Mouse (Mus musculus): ENCODE results near the gene Fam181a. TPM values are rescaled to one million over a fixed set of nuclear protein-coding genes. Genes with fewer than 3 reads are reported as not detected.
A peak's percentile ranks its signal among the peaks of the same experiment; 100 is the strongest.

Fam181a gene
- total and polyA plus RNA-seq, 3 experiments = not detected

DNA sequence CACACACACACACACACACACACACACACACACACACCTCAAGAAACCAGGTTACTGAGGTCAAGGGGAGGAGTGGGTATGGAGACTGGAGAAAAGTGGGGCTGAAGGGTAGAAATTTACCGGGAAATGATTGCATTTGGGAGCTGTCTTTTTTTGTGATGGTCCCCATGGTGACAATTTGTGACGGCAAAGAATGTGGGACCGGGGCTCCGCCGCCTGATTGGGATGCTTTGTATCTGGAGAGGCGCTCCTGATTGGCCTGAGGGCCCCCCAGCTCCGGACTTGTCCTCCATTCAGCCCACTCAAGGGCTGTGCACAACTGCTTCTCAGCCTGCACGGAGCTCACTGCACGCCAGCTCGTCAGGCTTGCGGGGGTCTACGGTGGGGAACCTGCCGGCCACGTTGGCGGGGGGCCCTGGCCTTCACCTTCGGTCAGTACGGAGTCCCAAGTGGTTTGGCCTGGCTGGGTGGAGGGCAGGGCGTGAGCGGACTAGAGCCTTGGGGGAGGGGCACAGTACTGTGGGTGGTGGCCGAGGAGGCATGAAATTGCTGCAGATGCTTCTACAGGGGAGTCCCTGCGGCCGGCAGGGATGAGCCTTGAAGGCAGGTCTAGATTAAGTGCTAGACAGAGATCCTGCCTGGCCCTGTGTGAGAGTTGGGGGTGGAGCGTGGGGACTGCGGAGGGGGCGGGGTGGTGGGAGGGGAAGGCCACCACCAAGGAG is 4.0 kb downstream of the Fam181a start:
- no peaks in the 10 kb centered on the region for H3K79me2 ChIP-seq (replicated peaks; ENCODE audit: control insufficient read depth, extremely low read depth, insufficient read depth, poor library complexity, severe bottlenecking)
- no peaks in the 10 kb centered on the region for H3K36me3 ChIP-seq (replicated peaks in 1 of 2; ENCODE audit: control insufficient read depth in 1 of 2, insufficient read depth in 1 of 2, low read length in 1 of 2)
- H3K4me3 ChIP-seq (replicated peaks in 1 of 3; ENCODE audit: low read depth in 2 of 3, low read length in 2 of 3, poor library complexity in 1 of 3) = no peak overlapping the region
- no peak for TF ChIP-seq RCOR1 (conservative IDR thresholded peaks at IDR 0.05; ENCODE audit: low read depth, low read length)
- TF ChIP-seq TBP (conservative IDR thresholded peaks at IDR 0.05; ENCODE audit: low read depth, low read length) = no peak
- TF ChIP-seq GABPA (IDR thresholded peaks at IDR 0.05; ENCODE audit: insufficient replicate concordance, low read depth, low read length) = no peak
- TF ChIP-seq USF1 (IDR thresholded peaks at IDR 0.05; ENCODE audit: low read depth, low read length) = no peak
- no peak for TF ChIP-seq BHLHE40 (IDR thresholded peaks at IDR 0.05; ENCODE audit: low read depth, low read length)
- no peak for TF ChIP-seq CTCF (conservative IDR thresholded peaks at IDR 0.05 in 1 of 2, IDR thresholded peaks at IDR 0.05 in 1 of 2; ENCODE audit: low read depth in 2 of 2, low read length in 2 of 2)
- no peak for TF ChIP-seq ZKSCAN1 (IDR thresholded peaks at IDR 0.05; ENCODE audit: borderline replicate concordance, low read depth, low read length)
- H3K27ac ChIP-seq (ENCODE audit: insufficient read depth, low read depth) = no peak overlapping the region
- H3K27me3 ChIP-seq (replicated peaks) = peaks cover 31% of the 10 kb centered on the region
- H3K4me1 ChIP-seq (ENCODE audit: control insufficient read depth in 1 of 2, insufficient read depth in 2 of 2) = peaks cover 3 to 18% of the 10 kb centered on the region in 2 experiments; a peak in 3 of 4 replicates
- peaks cover 10% of the 10 kb centered on the region for H3K9me3 ChIP-seq (replicated peaks; ENCODE audit: low read length)
- DNase-seq (ENCODE audit: extremely low read depth) = no peak
- H3K4me2 ChIP-seq (ENCODE audit: insufficient read depth, low read depth, poor library complexity, severe bottlenecking) = no peak overlapping the region
- in situ Hi-C loops (cut with MboI; ENCODE audit: low pct_ligation_motif_present, low pct_unique_long_range_greater_than_20kb, low sequenced_read_pairs) = no loop called here
- no peak overlapping the region for H3K9ac ChIP-seq (ENCODE audit: insufficient read depth, low read depth)
- dilution Hi-C loops (cut with MboI; ENCODE audit: extremely low pct_ligation_motif_present, extremely low pct_unique_long_range_greater_than_20kb, low sequenced_read_pairs) = no loop called here

DNA sequence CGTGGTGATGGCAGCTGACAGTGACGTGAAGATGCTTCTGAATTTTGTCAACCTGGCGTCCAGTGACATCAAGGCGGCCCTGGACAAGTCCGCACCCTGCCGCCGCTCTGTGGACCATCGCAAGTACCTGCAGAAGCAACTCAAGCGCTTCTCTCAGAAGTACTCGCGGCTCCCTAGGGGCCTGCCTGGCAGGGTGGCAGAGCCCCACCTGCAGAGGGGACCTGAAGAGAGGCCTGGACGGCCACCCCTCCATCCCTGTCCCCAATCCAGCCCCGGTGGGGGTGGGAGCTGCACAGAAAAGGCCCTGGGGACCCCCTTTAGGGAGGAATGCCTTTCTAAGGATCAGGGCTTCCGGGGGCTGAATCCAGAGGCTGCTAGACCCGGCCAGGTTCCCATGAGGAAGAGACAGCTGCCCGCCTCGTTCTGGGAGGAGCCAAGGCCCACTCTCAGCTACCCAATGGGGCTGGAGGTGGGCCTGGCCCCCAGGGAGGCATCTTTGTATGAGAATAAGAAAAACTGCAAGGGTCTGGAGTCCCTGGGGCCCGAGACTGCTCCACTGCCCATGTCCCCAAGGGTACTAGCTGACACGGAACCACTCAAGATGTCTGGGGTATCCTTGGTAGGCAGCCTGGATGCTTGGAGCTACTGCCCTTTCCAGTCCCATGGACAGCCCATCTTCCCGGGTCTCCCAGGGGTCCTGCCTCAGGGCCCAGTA is 5.2 kb downstream of the Fam181a start:
- peaks cover 24% of the 10 kb centered on the region for H3K27me3 ChIP-seq (replicated peaks)
- in situ Hi-C loops (cut with MboI; ENCODE audit: low pct_ligation_motif_present, low pct_unique_long_range_greater_than_20kb, low sequenced_read_pairs) = no loop called here
- H3K9ac ChIP-seq (ENCODE audit: insufficient read depth, low read depth) = no peak overlapping the region

DNA sequence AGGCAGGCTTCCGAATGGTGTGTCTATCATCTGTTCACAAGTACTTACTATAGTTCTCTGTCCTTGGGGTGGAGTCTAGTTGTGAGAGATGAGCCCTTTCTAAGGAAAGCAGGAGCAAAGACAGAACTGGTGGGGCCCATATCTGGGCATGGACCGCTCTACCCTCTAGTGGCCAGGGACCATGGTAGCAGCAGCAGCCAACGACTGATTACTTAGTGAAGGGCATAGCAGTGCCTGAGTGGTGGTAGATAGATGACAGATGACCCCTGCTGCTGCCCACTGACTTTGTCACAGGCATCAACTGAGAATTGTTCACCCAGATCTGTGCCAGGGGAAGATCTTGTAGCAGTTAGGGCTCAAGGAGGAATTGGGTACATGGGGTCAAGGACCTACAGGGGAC is 12.0 kb downstream of the Fam181a start:
- peaks cover 0 to 23% of the 10 kb centered on the region in 2 experiments; a peak in 2 of 4 replicates for H3K4me1 ChIP-seq (ENCODE audit: control insufficient read depth in 1 of 2, insufficient read depth in 2 of 2)
- H3K4me3 ChIP-seq (replicated peaks in 1 of 3; ENCODE audit: low read depth in 2 of 3, low read length in 2 of 3, poor library complexity in 1 of 3) = no peak overlapping the region
- no peak overlapping the region for H3K4me2 ChIP-seq (ENCODE audit: insufficient read depth, low read depth, poor library complexity, severe bottlenecking)
- no peaks in the 10 kb centered on the region for H3K27me3 ChIP-seq (replicated peaks)
- no peaks in the 10 kb centered on the region for H3K9me3 ChIP-seq (replicated peaks; ENCODE audit: low read length)
- H3K79me2 ChIP-seq (replicated peaks; ENCODE audit: control insufficient read depth, extremely low read depth, insufficient read depth, poor library complexity, severe bottlenecking) = no peaks in the 10 kb centered on the region
- dilution Hi-C loops (cut with MboI; ENCODE audit: extremely low pct_ligation_motif_present, extremely low pct_unique_long_range_greater_than_20kb, low sequenced_read_pairs) = no loop called here
- no peak overlapping the region for H3K9ac ChIP-seq (ENCODE audit: insufficient read depth, low read depth)
- in situ Hi-C loops (cut with MboI; ENCODE audit: low pct_ligation_motif_present, low pct_unique_long_range_greater_than_20kb, low sequenced_read_pairs) = no loop called here
- H3K27ac ChIP-seq (ENCODE audit: insufficient read depth, low read depth) = no peak overlapping the region
- DNase-seq (ENCODE audit: extremely low read depth) = peak; percentile 53
- H3K36me3 ChIP-seq (replicated peaks in 1 of 2; ENCODE audit: control insufficient read depth in 1 of 2, insufficient read depth in 1 of 2, low read length in 1 of 2) = peaks cover 2 to 12% of the 10 kb centered on the region in 2 experiments
- no peak for TF ChIP-seq ZMIZ1 (IDR thresholded peaks at IDR 0.05; ENCODE audit: low read depth, low read length)
- peak; percentile 73 for TF ChIP-seq SMC3 (IDR thresholded peaks at IDR 0.05; ENCODE audit: low read depth, low read length)
- TF ChIP-seq CTCF (conservative IDR thresholded peaks at IDR 0.05 in 1 of 2, IDR thresholded peaks at IDR 0.05 in 1 of 2; ENCODE audit: low read depth in 2 of 2, low read length in 2 of 2) = peak; percentile 67 to 82
- TF ChIP-seq RAD21 (IDR thresholded peaks at IDR 0.05; ENCODE audit: low read depth, low read length) = peak; percentile 71

More for the DNA sequence above, 5.2 kb downstream of the Fam181a start:
- no peaks in the 10 kb centered on the region for H3K9me3 ChIP-seq (replicated peaks; ENCODE audit: low read length)
- DNase-seq (ENCODE audit: extremely low read depth) = no peak
- H3K79me2 ChIP-seq (replicated peaks; ENCODE audit: control insufficient read depth, extremely low read depth, insufficient read depth, poor library complexity, severe bottlenecking) = no peaks in the 10 kb centered on the region
- dilution Hi-C loops (cut with MboI; ENCODE audit: extremely low pct_ligation_motif_present, extremely low pct_unique_long_range_greater_than_20kb, low sequenced_read_pairs) = no loop called here
- peaks cover 3 to 18% of the 10 kb centered on the region in 2 experiments; a peak in 3 of 4 replicates for H3K4me1 ChIP-seq (ENCODE audit: control insufficient read depth in 1 of 2, insufficient read depth in 2 of 2)
- H3K36me3 ChIP-seq (replicated peaks in 1 of 2; ENCODE audit: control insufficient read depth in 1 of 2, insufficient read depth in 1 of 2, low read length in 1 of 2) = no peaks in the 10 kb centered on the region
- H3K4me3 ChIP-seq (replicated peaks in 1 of 3; ENCODE audit: low read depth in 2 of 3, low read length in 2 of 3, poor library complexity in 1 of 3) = no peak overlapping the region
- TF ChIP-seq MYC (IDR thresholded peaks at IDR 0.05; ENCODE audit: low read depth, low read length) (no peak), BHLHE40 (IDR thresholded peaks at IDR 0.05; ENCODE audit: low read depth, low read length) (no peak)
- H3K4me2 ChIP-seq (ENCODE audit: insufficient read depth, low read depth, poor library complexity, severe bottlenecking) = no peak overlapping the region
- no peak overlapping the region for H3K27ac ChIP-seq (ENCODE audit: insufficient read depth, low read depth)

Measured in CH12.LX (cell line).